Mouse (Mus musculus): ENCODE measurements around the gene Paqr4. TPM values are rescaled to one million over a fixed set of nuclear protein-coding genes. Genes with fewer than 3 reads are reported as not detected.
A peak's percentile ranks its signal among the peaks of the same experiment; 100 is the strongest.

Gene Paqr4
- polyA plus RNA-seq, 1 experiment = 5.1 TPM

DNA sequence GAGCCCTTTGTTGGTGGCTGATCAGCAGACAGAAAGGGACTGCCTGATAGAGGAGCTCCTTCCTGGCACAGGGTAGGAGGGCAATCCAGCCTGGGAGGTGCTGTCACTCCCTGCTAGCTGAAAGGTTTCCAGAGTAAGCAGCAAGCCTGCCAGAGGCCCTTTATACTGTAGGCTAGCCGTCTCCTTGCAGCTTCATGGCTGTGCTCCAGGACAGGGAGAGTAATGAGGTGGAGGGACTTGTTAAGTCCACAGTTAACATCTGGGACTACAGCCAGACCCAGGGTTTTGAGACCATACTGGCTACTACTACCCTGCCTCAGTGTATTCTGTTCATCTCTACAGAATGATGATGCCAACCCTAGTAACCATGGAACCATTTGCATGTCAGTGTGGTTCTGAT lies 6.3 kb downstream of the Paqr4 start:
- peaks cover 3% of the 10 kb centered on the region; the same call in 1 of the 2 replicates for H3K4me1 ChIP-seq (ENCODE audit: control insufficient read depth, insufficient read depth, low read length)
- no peak for TF ChIP-seq POLR2A (IDR thresholded peaks at IDR 0.05; ENCODE audit: low read depth, low read length)
- no peak for TF ChIP-seq CTCF (IDR thresholded peaks at IDR 0.05; ENCODE audit: borderline replicate concordance, insufficient read depth, low read length)
- H3K27ac ChIP-seq (ENCODE audit: insufficient read depth, low read length) = no peak overlapping the region
- H3K4me3 ChIP-seq (ENCODE audit: insufficient read depth, low read length) = no peak overlapping the region

DNA sequence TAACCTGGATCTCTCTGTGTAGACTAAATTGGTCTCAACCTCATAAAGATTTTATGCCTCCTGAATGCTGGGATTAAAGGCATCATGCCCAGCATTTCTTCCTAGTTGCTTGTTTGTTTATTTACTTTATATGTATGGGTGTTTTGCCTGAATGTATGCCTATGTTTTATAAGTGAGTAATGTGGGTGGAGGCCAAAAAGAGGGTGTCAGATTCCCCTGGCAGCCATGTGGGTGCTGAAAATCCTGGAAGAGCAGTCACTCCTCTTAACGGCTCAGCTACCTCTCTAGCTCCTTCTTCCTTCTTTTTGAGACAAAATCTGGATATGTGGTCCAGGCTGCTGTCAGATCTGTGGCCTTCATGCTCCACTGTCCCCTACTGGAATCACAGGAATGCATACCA lies 10.2 kb downstream of the Paqr4 start:
- no peak for TF ChIP-seq CTCF (IDR thresholded peaks at IDR 0.05; ENCODE audit: borderline replicate concordance, insufficient read depth, low read length)
- no peak for TF ChIP-seq POLR2A (IDR thresholded peaks at IDR 0.05; ENCODE audit: low read depth, low read length)
- Histone ChIP-seq H3K4me1 (ENCODE audit: control insufficient read depth, insufficient read depth, low read length) (peaks cover 8% of the 10 kb centered on the region), H3K27ac (ENCODE audit: insufficient read depth, low read length) (no peak overlapping the region), H3K4me3 (ENCODE audit: insufficient read depth, low read length) (no peak overlapping the region)

DNA sequence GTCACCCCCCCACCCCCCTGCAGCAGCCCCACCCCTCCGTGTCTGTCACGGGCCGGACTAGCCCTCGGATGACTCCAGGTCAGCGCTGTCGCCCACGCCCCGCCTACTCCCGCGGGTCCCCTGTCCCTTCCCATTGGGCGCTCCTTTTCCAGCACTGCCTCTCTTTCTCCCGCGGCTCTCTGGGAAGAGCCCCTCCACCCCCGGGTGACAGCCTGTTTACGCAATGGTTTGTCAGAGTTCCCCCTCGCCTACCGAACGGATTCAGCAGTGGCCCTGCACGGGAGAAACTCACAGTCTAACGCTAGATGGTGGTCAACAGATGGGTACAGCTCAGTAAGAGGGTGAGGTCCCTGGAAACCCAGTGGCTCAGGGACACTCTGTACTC lies 13.9 kb downstream of the Paqr4 start:
- Histone ChIP-seq H3K27ac (ENCODE audit: insufficient read depth, low read length) (peak overlapping the region; percentile 39), H3K4me1 (ENCODE audit: control insufficient read depth, insufficient read depth, low read length) (peaks cover 8% of the 10 kb centered on the region), H3K4me3 (ENCODE audit: insufficient read depth, low read length) (peak overlapping the region; percentile 49)
- TF ChIP-seq CTCF (IDR thresholded peaks at IDR 0.05; ENCODE audit: borderline replicate concordance, insufficient read depth, low read length) = no peak
- peak; percentile 61 for TF ChIP-seq POLR2A (IDR thresholded peaks at IDR 0.05; ENCODE audit: low read depth, low read length)

DNA sequence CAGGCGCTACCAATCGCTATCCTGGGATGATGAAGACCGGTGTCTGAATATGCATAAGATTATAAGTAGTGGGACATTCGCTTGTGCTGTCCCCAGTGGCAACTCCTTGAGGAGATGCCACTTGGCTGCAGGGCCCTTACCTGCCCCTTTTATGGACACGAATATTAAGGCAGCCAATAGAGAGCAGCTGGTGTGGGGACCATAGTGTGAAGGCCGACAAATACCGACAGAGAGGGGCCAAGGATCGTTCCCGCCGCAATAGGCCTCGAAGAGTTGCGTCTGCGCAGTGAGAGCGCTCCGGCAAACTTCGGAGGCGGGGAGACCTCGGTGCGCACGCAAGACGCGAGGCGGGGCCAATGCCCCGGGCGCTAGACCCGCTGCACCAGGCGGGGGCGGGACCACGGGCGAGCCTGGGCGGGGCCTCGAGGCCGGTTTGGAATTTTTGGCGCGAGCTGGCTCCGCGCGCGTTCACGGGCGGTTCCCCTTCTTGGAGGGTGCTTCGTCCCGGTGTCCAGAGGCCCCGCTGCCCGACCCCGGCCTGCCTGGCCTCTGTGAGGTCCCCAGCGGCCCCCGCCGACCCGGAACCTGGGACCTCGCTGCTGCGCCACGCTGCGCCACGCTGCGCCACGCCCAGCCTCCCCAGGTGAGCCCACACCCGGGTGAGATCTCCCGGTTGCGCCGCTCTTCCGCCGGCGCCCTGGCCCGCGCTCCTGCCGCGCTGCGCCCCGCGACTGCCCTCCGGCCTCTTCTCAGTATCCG lies 14.5 kb downstream of the Paqr4 start, which contains the start of gene Pkmyt1:
Gene Pkmyt1, plus strand, starts transcription at position 338 of the 759 bp plus-strand sequence.
- H3K4me3 ChIP-seq (ENCODE audit: insufficient read depth, low read length) = peak within 1 kb of the TSS; percentile 57
- peaks cover 8% of the 10 kb centered on the region for H3K4me1 ChIP-seq (ENCODE audit: control insufficient read depth, insufficient read depth, low read length)
- H3K27ac ChIP-seq (ENCODE audit: insufficient read depth, low read length) = peak within 1 kb of the TSS; percentile 57
- TF ChIP-seq CTCF (IDR thresholded peaks at IDR 0.05; ENCODE audit: borderline replicate concordance, insufficient read depth, low read length) = no peak
- TF ChIP-seq POLR2A (IDR thresholded peaks at IDR 0.05; ENCODE audit: low read depth, low read length) = peak; percentile 96

DNA sequence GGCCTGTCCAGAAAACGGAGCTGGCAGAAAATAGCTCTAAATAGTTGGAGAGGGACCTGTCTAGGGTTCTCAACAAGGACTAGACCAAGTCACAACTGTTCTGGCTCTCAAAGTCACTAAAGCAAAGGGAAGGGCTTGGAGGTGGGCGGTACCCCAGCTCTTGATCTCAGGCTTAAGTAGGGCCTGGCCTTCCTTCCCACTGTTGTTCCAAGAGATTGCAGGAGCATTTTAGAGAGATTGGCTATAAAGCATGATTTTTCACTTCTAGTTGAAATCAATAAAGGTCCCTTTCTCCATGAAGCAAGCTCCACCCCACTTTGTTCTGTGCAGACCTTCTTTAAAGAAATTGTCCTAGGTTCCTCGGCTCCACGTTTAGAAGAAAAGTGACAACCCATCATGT lies 15.2 kb downstream of the Paqr4 start:
- H3K4me1 ChIP-seq (ENCODE audit: control insufficient read depth, insufficient read depth, low read length) = peaks cover 5% of the 10 kb centered on the region
- peak overlapping the region; percentile 57 for H3K27ac ChIP-seq (ENCODE audit: insufficient read depth, low read length)
- peak overlapping the region; percentile 57 for H3K4me3 ChIP-seq (ENCODE audit: insufficient read depth, low read length)
- no peak for TF ChIP-seq CTCF (IDR thresholded peaks at IDR 0.05; ENCODE audit: borderline replicate concordance, insufficient read depth, low read length)
- no peak for TF ChIP-seq POLR2A (IDR thresholded peaks at IDR 0.05; ENCODE audit: low read depth, low read length)

DNA sequence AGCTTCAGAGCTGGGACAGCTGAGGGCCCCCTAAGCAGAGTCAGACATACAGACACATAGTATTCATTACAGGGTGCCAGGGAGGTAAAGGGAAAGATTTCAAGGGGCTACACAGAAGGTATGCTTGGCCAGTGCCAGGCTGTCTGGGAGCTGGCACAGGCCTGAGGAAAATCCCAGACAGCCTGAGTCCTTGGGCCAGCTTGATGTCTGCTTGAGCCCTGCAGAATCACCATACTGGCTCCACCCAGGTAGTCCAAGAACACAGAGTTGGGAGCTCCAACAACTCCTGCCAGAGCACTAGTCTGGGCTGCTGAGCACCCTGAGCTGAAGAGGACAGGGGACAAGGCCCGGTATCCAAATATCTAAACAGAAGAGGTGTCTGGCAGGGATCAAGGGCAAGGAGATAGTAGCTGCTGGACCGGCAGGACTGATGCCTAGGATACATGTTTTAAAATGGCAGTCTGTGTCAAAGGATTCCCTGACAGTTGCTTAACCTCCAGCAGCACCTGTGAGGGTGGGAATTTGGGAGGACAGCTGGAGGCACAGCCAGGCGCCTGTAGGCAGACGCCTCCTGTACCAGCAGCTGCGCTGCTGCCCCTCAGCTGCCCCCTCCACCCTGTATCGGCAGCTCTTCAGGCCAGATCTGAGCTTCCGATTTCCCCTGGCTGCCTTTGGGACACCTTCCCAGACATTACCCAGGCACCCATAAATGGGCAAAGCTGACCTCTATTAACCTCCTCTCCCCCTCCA lies 18.1 kb downstream of the Paqr4 start, which contains the start of gene 1520401A03Rik:
Gene 1520401A03Rik, minus strand, starts transcription at position 408 of the 750 bp plus-strand sequence.
- no peak for TF ChIP-seq POLR2A (IDR thresholded peaks at IDR 0.05; ENCODE audit: low read depth, low read length)
- no peak for TF ChIP-seq CTCF (IDR thresholded peaks at IDR 0.05; ENCODE audit: borderline replicate concordance, insufficient read depth, low read length)
- Histone ChIP-seq H3K4me1 (ENCODE audit: control insufficient read depth, insufficient read depth, low read length) (peaks cover 4% of the 10 kb centered on the region; the same call in 1 of the 2 replicates), H3K4me3 (ENCODE audit: insufficient read depth, low read length) (no peak within 1 kb of the TSS), H3K27ac (ENCODE audit: insufficient read depth, low read length) (no peak within 1 kb of the TSS)

DNA sequence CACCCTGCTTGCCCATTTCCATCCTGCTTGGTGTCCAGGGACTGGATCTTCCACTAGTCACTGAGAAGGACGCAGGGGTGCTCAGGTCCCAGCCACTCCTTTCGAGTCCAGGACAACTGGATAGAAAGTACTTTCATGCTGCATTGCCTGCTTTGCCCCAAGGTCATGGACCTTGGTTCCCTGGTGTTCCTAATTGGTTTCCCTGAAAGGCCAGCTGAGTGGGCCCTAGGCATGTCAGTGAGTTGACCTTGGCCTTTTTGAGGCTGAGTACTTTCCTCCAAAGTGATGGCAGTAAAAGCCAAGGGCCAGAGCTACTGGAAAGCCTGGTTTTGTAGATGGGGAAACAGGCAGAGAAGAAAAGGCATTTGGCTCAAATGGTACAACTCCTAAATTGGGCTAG lies 18.8 kb downstream of the Paqr4 start:
- peaks cover 4% of the 10 kb centered on the region; the same call in 1 of the 2 replicates for H3K4me1 ChIP-seq (ENCODE audit: control insufficient read depth, insufficient read depth, low read length)
- TF ChIP-seq CTCF (IDR thresholded peaks at IDR 0.05; ENCODE audit: borderline replicate concordance, insufficient read depth, low read length) (no peak), POLR2A (IDR thresholded peaks at IDR 0.05; ENCODE audit: low read depth, low read length) (no peak)
- H3K4me3 ChIP-seq (ENCODE audit: insufficient read depth, low read length) = no peak overlapping the region
- no peak overlapping the region for H3K27ac ChIP-seq (ENCODE audit: insufficient read depth, low read length)

DNA sequence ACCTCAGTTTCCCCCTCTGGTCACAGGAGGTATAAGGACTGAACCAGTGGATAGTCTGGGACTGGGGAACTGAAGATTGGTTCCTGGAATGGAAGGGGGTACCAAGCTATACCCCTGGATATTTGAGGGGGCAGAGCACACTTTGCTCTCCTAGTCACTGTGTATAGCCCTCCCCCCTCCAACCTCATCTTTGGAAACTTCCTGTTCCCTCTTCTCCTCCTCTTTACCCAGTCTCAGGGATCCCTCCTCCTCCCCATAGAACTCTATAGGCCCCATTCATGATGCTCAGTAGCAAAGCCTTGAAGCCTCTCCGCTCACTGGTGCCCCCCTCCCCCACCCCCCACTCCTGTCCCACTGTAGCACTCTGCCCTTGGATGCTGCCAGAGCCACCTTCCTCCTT lies 21.2 kb downstream of the Paqr4 start:
- TF ChIP-seq CTCF (IDR thresholded peaks at IDR 0.05; ENCODE audit: borderline replicate concordance, insufficient read depth, low read length) (no peak), POLR2A (IDR thresholded peaks at IDR 0.05; ENCODE audit: low read depth, low read length) (no peak)
- H3K27ac ChIP-seq (ENCODE audit: insufficient read depth, low read length) = no peak overlapping the region
- no peaks in the 10 kb centered on the region for H3K4me1 ChIP-seq (ENCODE audit: control insufficient read depth, insufficient read depth, low read length)
- H3K4me3 ChIP-seq (ENCODE audit: insufficient read depth, low read length) = no peak overlapping the region

DNA sequence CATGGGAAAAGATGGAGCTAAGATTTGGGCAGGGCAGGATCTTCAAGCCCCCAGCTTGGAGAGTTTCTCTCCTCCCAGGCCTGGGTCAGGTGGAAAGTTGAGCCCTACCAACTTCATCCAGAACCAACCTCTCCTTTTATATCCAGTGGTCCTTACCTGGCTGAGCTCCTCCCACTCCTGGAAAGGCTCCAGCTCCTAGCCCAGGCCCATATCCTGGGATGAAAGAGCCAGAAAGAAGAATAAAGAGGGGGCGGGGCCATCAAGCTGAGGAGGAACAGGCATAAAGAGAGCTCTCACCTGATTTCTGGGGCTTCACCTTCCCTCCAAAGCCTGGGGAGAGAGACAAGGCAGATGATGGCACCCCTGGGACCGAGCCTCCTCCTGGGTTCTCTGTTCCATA lies 23.7 kb downstream of the Paqr4 start:
- no peak overlapping the region for H3K27ac ChIP-seq (ENCODE audit: insufficient read depth, low read length)
- H3K4me1 ChIP-seq (ENCODE audit: control insufficient read depth, insufficient read depth, low read length) = no peaks in the 10 kb centered on the region
- TF ChIP-seq CTCF (IDR thresholded peaks at IDR 0.05; ENCODE audit: borderline replicate concordance, insufficient read depth, low read length) (no peak), POLR2A (IDR thresholded peaks at IDR 0.05; ENCODE audit: low read depth, low read length) (no peak)
- no peak overlapping the region for H3K4me3 ChIP-seq (ENCODE audit: insufficient read depth, low read length)

DNA sequence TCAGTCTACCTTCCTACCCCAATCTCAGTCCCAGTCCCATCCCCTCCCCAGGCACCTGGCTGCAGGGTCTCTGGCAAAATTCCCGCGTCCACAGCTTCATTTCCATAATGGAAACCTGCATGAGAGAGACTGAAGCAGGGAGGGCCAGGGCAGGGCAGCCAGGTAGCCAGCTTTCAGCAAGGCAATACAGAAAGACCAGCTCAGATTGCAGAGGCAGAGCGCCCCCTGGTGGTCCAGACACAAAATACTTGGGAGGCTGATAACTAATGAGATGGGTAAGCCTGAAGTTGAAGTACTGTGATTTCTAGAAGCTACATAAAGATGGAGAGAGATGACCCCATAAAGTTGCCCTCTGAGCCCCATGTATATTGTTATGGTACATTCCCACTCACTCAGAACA lies 34.5 kb downstream of the Paqr4 start:
- TF ChIP-seq CTCF (IDR thresholded peaks at IDR 0.05; ENCODE audit: borderline replicate concordance, insufficient read depth, low read length) (peak; percentile 71), POLR2A (IDR thresholded peaks at IDR 0.05; ENCODE audit: low read depth, low read length) (no peak)
- H3K4me1 ChIP-seq (ENCODE audit: control insufficient read depth, insufficient read depth, low read length) = peaks cover 3% of the 10 kb centered on the region; the same call in 1 of the 2 replicates
- no peak overlapping the region for H3K4me3 ChIP-seq (ENCODE audit: insufficient read depth, low read length)
- no peak overlapping the region for H3K27ac ChIP-seq (ENCODE audit: insufficient read depth, low read length)
